Mouse (Mus musculus): ENCODE data around the gene Abhd8.
A peak's percentile ranks its signal among the peaks of the same experiment; 100 is the strongest.

Abhd8 gene

GRCm38 (mm10) chr8:71478943-71479342, 15.5 kb upstream of the Abhd8 start:
- no peak for DNase-seq (ENCODE audit: low spot score in 2 of 2)

- no peak for DNase-seq (ENCODE audit: low spot score in 2 of 2)
Observed at GRCm38 (mm10) chr8:71477196-71477845, 13.9 kb upstream of the Abhd8 start.

- DNase-seq (ENCODE audit: low spot score in 2 of 2): peak; percentile 84 to 88
Observed at GRCm38 (mm10) chr8:71476099-71476940, 12.9 kb upstream of the Abhd8 start.

GRCm38 (mm10) chr8:71475702-71476075, 12.2 kb upstream of the Abhd8 start:
- DNase-seq (ENCODE audit: low spot score in 2 of 2): no peak

- no peak for DNase-seq (ENCODE audit: low spot score in 2 of 2)
Observed at GRCm38 (mm10) chr8:71474785-71475701, 11.6 kb upstream of the Abhd8 start.

GRCm38 (mm10) chr8:71474344-71474743, 10.9 kb upstream of the Abhd8 start:
- DNase-seq (ENCODE audit: low spot score in 2 of 2): no peak

- DNase-seq (ENCODE audit: low spot score in 2 of 2): no peak
Observed at GRCm38 (mm10) chr8:71472601-71473386, 9.3 kb upstream of the Abhd8 start.

GRCm38 (mm10) chr8:71471861-71472260, 8.4 kb upstream of the Abhd8 start:
- no peak for DNase-seq (ENCODE audit: low spot score in 2 of 2)

GRCm38 (mm10) chr8:71470913-71471255, 7.4 kb upstream of the Abhd8 start:
- no peak for DNase-seq (ENCODE audit: low spot score in 2 of 2)

- no peak for DNase-seq (ENCODE audit: low spot score in 2 of 2)
Observed at GRCm38 (mm10) chr8:71470146-71470912, 6.9 kb upstream of the Abhd8 start.

GRCm38 (mm10) chr8:71469411-71469810, 6.0 kb upstream of the Abhd8 start:
- peak in 1 of 2 experiments; percentile 71 for DNase-seq (ENCODE audit: low spot score in 2 of 2)

- peak; percentile 98 to 99 for DNase-seq (ENCODE audit: low spot score in 2 of 2)
Observed at GRCm38 (mm10) chr8:71468916-71469315, 5.5 kb upstream of the Abhd8 start, which contains the start of gene Dda1. TSS of gene Dda1 (plus strand) at chr8:71469199.

- no peak for DNase-seq (ENCODE audit: low spot score in 2 of 2)
Observed at GRCm38 (mm10) chr8:71468001-71468400, 4.5 kb upstream of the Abhd8 start.

GRCm38 (mm10) chr8:71467201-71467600, 3.7 kb upstream of the Abhd8 start:
- no peak for DNase-seq (ENCODE audit: low spot score in 2 of 2)

- no peak for DNase-seq (ENCODE audit: low spot score in 2 of 2)
Observed at GRCm38 (mm10) chr8:71466198-71466597, 2.7 kb upstream of the Abhd8 start.

GRCm38 (mm10) chr8:71465733-71466132, 2.3 kb upstream of the Abhd8 start:
- no peak for DNase-seq (ENCODE audit: low spot score in 2 of 2)

GRCm38 (mm10) chr8:71464513-71465500, 1.4 kb upstream of the Abhd8 start, which contains the start of gene Mrpl34:
TSS of gene Mrpl34 (plus strand) at chr8:71464959.
- peak; percentile 99 to 100 for DNase-seq (ENCODE audit: low spot score in 2 of 2)

- peak; percentile 60 to 61 for DNase-seq (ENCODE audit: low spot score in 2 of 2)
Observed at GRCm38 (mm10) chr8:71462786-71463185, 669 bp downstream of the Abhd8 start.

- DNase-seq (ENCODE audit: low spot score in 2 of 2): no peak
Observed at GRCm38 (mm10) chr8:71462191-71462590, 1.3 kb downstream of the Abhd8 start.

All from heart, adult 9 months (tissue).